ENCODE assay signal across 8 mouse cellular contexts in genomic region chr2:173276859-173277258, GRCm38 (mm10). TPM values are rescaled to one million over a fixed set of nuclear protein-coding genes. Genes with fewer than 3 reads are reported as not detected.
DNase-seq lines count a peak whose midpoint lies in the region; ATAC-seq lines count a peak whose summit lies in the region.

No protein-coding gene starts in this region.

- peak overlapping the region; percentile 87 for H3K4me2 ChIP-seq in embryonic facial prominence, embryonic 14.5 days (ENCODE audit: low read depth, low read length)
- peak overlapping the region; percentile 87 for H3K4me2 ChIP-seq in hindbrain, embryonic 14.5 days (replicated peaks)
- peak overlapping the region; percentile 59 for H3K4me2 ChIP-seq in liver, embryonic 16.5 days (ENCODE audit: low read depth, low read length)
- peak overlapping the region; percentile 79 for H3K4me2 ChIP-seq in stomach, embryonic 15.5 days

- peaks cover 34% of the 10 kb centered on the region for H3K4me1 ChIP-seq in megakaryocyte, embryonic 14.5 days
- peaks cover 34% of the 10 kb centered on the region for H3K4me1 ChIP-seq in embryonic facial prominence, embryonic 14.5 days (ENCODE audit: control insufficient read depth, insufficient read depth, low read length)
- H3K4me1 ChIP-seq in hindbrain, embryonic 14.5 days (replicated peaks; ENCODE audit: control insufficient read depth, insufficient read depth, low read length), result peaks cover 42% of the 10 kb centered on the region
- no peaks in the 10 kb centered on the region for H3K4me1 ChIP-seq in liver, embryonic 16.5 days (ENCODE audit: control insufficient read depth, low read depth, low read length)
- peaks cover 37% of the 10 kb centered on the region for H3K4me1 ChIP-seq in stomach, embryonic 15.5 days

- H3K27me3 ChIP-seq in megakaryocyte, embryonic 14.5 days (replicated peaks), result peaks cover 95% of the 10 kb centered on the region
- H3K27me3 ChIP-seq in embryonic facial prominence, embryonic 14.5 days (replicated peaks; ENCODE audit: control insufficient read depth, insufficient read depth, low read length), result no peaks in the 10 kb centered on the region
- no peaks in the 10 kb centered on the region for H3K27me3 ChIP-seq in hindbrain, embryonic 14.5 days (ENCODE audit: control insufficient read depth, insufficient read depth, low read length)
- peaks cover 61% of the 10 kb centered on the region for H3K27me3 ChIP-seq in liver, embryonic 16.5 days (ENCODE audit: control insufficient read depth, insufficient read depth, low read depth, low read length)
- H3K27me3 ChIP-seq in stomach, embryonic 15.5 days (replicated peaks), result no peaks in the 10 kb centered on the region

- H3K9me3 ChIP-seq in megakaryocyte, embryonic 14.5 days, result 0 out of 2 replicates have a peak, but pooled peaks cover 5% of the 10 kb centered on the region
- H3K9me3 ChIP-seq in embryonic facial prominence, embryonic 14.5 days (ENCODE audit: control insufficient read depth, low read length), result no peaks in the 10 kb centered on the region
- no peaks in the 10 kb centered on the region for H3K9me3 ChIP-seq in hindbrain, embryonic 14.5 days (ENCODE audit: control insufficient read depth, low read length)
- no peaks in the 10 kb centered on the region for H3K9me3 ChIP-seq in liver, embryonic 16.5 days (replicated peaks; ENCODE audit: control insufficient read depth, low read length)
- H3K9me3 ChIP-seq in stomach, embryonic 15.5 days, result no peaks in the 10 kb centered on the region

- peak overlapping the region; percentile 94 for H3K27ac ChIP-seq in embryonic facial prominence, embryonic 14.5 days (replicated peaks; ENCODE audit: low read depth, low read length)
- H3K27ac ChIP-seq in hindbrain, embryonic 14.5 days, result peak overlapping the region; percentile 91; the same call in 1 of the 2 replicates
- H3K27ac ChIP-seq in liver, embryonic 16.5 days (ENCODE audit: low read length), result no peak overlapping the region
- H3K27ac ChIP-seq in stomach, embryonic 15.5 days, result peak overlapping the region; percentile 82

- peak overlapping the region; percentile 98 for H3K9ac ChIP-seq in embryonic facial prominence, embryonic 14.5 days (ENCODE audit: low read depth, low read length)
- H3K9ac ChIP-seq in hindbrain, embryonic 14.5 days, result peak overlapping the region; percentile 100
- H3K9ac ChIP-seq in liver, embryonic 16.5 days (ENCODE audit: low read depth, low read length), result no peak overlapping the region; the same call in 1 of the 2 replicates
- H3K9ac ChIP-seq in stomach, embryonic 15.5 days, result peak overlapping the region; percentile 57

- peak overlapping the region; percentile 90 for H3K4me3 ChIP-seq in megakaryocyte, embryonic 14.5 days (replicated peaks)
- peak overlapping the region; percentile 94 for H3K4me3 ChIP-seq in embryonic facial prominence, embryonic 14.5 days (ENCODE audit: low read depth, low read length)
- H3K4me3 ChIP-seq in hindbrain, embryonic 14.5 days (replicated peaks; ENCODE audit: low read length), result peak overlapping the region; percentile 95
- peak overlapping the region; percentile 56 for H3K4me3 ChIP-seq in liver, embryonic 16.5 days (ENCODE audit: low read depth, low read length)
- H3K4me3 ChIP-seq in stomach, embryonic 15.5 days (replicated peaks), result peak overlapping the region; percentile 94

- H3K36me3 ChIP-seq in megakaryocyte, embryonic 14.5 days (replicated peaks; ENCODE audit: low read length), result no peaks in the 10 kb centered on the region
- H3K36me3 ChIP-seq in embryonic facial prominence, embryonic 14.5 days (ENCODE audit: control insufficient read depth, insufficient read depth, low read length), result no peaks in the 10 kb centered on the region
- H3K36me3 ChIP-seq in hindbrain, embryonic 14.5 days (replicated peaks; ENCODE audit: control insufficient read depth, insufficient read depth), result no peaks in the 10 kb centered on the region
- no peaks in the 10 kb centered on the region for H3K36me3 ChIP-seq in liver, embryonic 16.5 days (ENCODE audit: control insufficient read depth, insufficient read depth)
- no peaks in the 10 kb centered on the region for H3K36me3 ChIP-seq in stomach, embryonic 15.5 days

- DNase-seq in embryonic facial prominence, embryonic 14.5 days (ENCODE audit: low spot score), result peak; percentile 65
- DNase-seq in hindbrain, embryonic 14.5 days (ENCODE audit: low spot score), result no peak
- no peak for DNase-seq in gastrocnemius, postnatal 25 days
- DNase-seq in left cerebral cortex, adult 18-20 months (ENCODE audit: low spot score in 2 of 2), result no peak

- ATAC-seq in megakaryocyte, adult 5-6 weeks (ENCODE audit: poor library complexity, severe bottlenecking), result no peak
- ATAC-seq in embryonic facial prominence, embryonic 14.5 days (ENCODE audit: low read depth), result peak; percentile 38
- peak; percentile 10; the same call in 1 of the 2 replicates for ATAC-seq in hindbrain, embryonic 14.5 days (ENCODE audit: low FRiP score)
- ATAC-seq in liver, embryonic 16.5 days (ENCODE audit: low read depth), result no peak
- no peak for ATAC-seq in stomach, embryonic 15.5 days (ENCODE audit: insufficient read depth, low FRiP score, low read depth)

- 4% methylated on average over 12 of the region's 12 CpGs for WGBS in embryonic facial prominence, embryonic 14.5 days
- WGBS in hindbrain, embryonic 14.5 days, result 2% methylated on average over 12 of the region's 12 CpGs
- 15% methylated on average over 12 of the region's 12 CpGs for WGBS in liver, embryonic 16.5 days (ENCODE audit: insufficient replicate concordance)
- WGBS in stomach, embryonic 15.5 days, result 5% methylated on average over 12 of the region's 12 CpGs

RNA-seq across cellular contexts. Expression of gene Pmepa1, which starts 0.5 kb away (rescaled TPM):
- polyA plus RNA-seq in megakaryocyte, embryonic 14.5 days (2012; ENCODE audit: insufficient read depth, low replicate concordance), result 5.3 and 26.8 TPM in 2 replicates
- 0.84 and 1.2 TPM in 2 replicates for total RNA-seq in megakaryocyte, adult 5-6 weeks (2015)
- total RNA-seq in megakaryocyte, adult 5-6 weeks (2017), result 0.04 and 0.07 TPM in 2 replicates
- 10.1 and 11.0 TPM in 2 replicates for polyA plus RNA-seq in embryonic facial prominence, embryonic 14.5 days (2014; fragmentation: Nextera tagmentation; extraction: Ambion mirVana)
- polyA plus RNA-seq in hindbrain, embryonic 14.5 days (2014; fragmentation: Nextera tagmentation; extraction: Ambion mirVana), result 5.3 and 5.4 TPM in 2 replicates
- 0.13 and 0.14 TPM in 2 replicates for polyA plus RNA-seq in liver, embryonic 16.5 days (2015; fragmentation: Nextera tagmentation; extraction: Ambion mirVana)
- polyA plus RNA-seq in stomach, embryonic 15.5 days (2015; fragmentation: Nextera tagmentation; extraction: Ambion mirVana), result 7.3 and 7.5 TPM in 2 replicates
- total RNA-seq in gastrocnemius, postnatal 25 days (2021), result 10 to 100 TPM; 18.2 to 19.2 TPM
- 10 to 100 TPM; 45.8 to 49.9 TPM for total RNA-seq in left cerebral cortex, adult 18-20 months (2021)

RNA-seq across cellular contexts. Expression of gene Zbp1, which starts 58.1 kb away (rescaled TPM):
- 2.8 TPM in 1 of 2 replicates, not detected in the other for polyA plus RNA-seq in megakaryocyte, embryonic 14.5 days (2012; ENCODE audit: insufficient read depth, low replicate concordance)
- total RNA-seq in megakaryocyte, adult 5-6 weeks (2015), result 54.6 and 63.0 TPM in 2 replicates
- total RNA-seq in megakaryocyte, adult 5-6 weeks (2017), result 35.6 and 56.8 TPM in 2 replicates
- 0.54 and 1.4 TPM in 2 replicates for polyA plus RNA-seq in embryonic facial prominence, embryonic 14.5 days (2014; fragmentation: Nextera tagmentation; extraction: Ambion mirVana)
- 0.27 TPM in 1 of 2 replicates, not detected in the other for polyA plus RNA-seq in hindbrain, embryonic 14.5 days (2014; fragmentation: Nextera tagmentation; extraction: Ambion mirVana)
- polyA plus RNA-seq in liver, embryonic 16.5 days (2015; fragmentation: Nextera tagmentation; extraction: Ambion mirVana), result 0.68 and 1.0 TPM in 2 replicates
- polyA plus RNA-seq in stomach, embryonic 15.5 days (2015; fragmentation: Nextera tagmentation; extraction: Ambion mirVana), result 0.93 and 1.3 TPM in 2 replicates
- total RNA-seq in gastrocnemius, postnatal 25 days (2021), result under 1 TPM in 1 of 2 experiments, not detected in 1; 0.27 TPM
- total RNA-seq in left cerebral cortex, adult 18-20 months (2021), result not detected

Comparison
In these comparisons a context has a peak if more than half of its experiments do, and no peak if none do; other contexts are left out.
1. ATAC-seq: peak in embryonic facial prominence, embryonic 14.5 days (single experiment) and hindbrain, embryonic 14.5 days (single experiment); none in megakaryocyte, adult 5-6 weeks (single experiment), liver, embryonic 16.5 days (single experiment) and stomach, embryonic 15.5 days (single experiment).
2. Peak in every context shown above with its lines, with median percentiles within 50 percentile points of each other: H3K4me3 ChIP-seq and H3K4me2 ChIP-seq.